Mouse (Mus musculus) stomach, postnatal 0 days (tissue): ENCODE results near the gene Pdap1.

ENCODE experiments used
- CTCF ChIP-seq: IDR thresholded peaks from 2 replicates; pipeline ENCODE4 v1.5.1; 2016; ENCODE audit warnings: antibody characterized with exemption, low read depth, mild to moderate bottlenecking, moderate library complexity
- EP300 ChIP-seq: optimal IDR thresholded peaks from 2 replicates; pipeline ENCODE3; 2016; ENCODE audit warnings: antibody characterized with exemption

- no peak for TF ChIP-seq CTCF
- no peak for TF ChIP-seq EP300
These were observed 43.8 kb downstream of the Pdap1 start for GRCm38 (mm10) chr5:145096195-145096594.
